Mouse (Mus musculus): Measurements from ENCODE around the gene Gpx4. TPM values are rescaled to one million over a fixed set of nuclear protein-coding genes. Genes with fewer than 3 reads are reported as not detected.

The Gpx4 gene
- polyA plus RNA-seq, 1 experiment from 2014 or later = 523 TPM

- Histone ChIP-seq H3K9ac (no peak overlapping the region), H3K36me3 (peaks cover 41% of the 10 kb centered on the region), H3K27me3 (no peaks in the 10 kb centered on the region), H3K27ac (no peak overlapping the region), H3K9me3 (no peaks in the 10 kb centered on the region), H3K4me2 (no peak overlapping the region), H3K4me1 (no peaks in the 10 kb centered on the region), H3K4me3 (no peak overlapping the region)
- no peak for ATAC-seq (ENCODE audit: borderline replicate concordance, extremely low read depth, low FRiP score, low TSS enrichment)
- 74% methylated on average over 23 of the region's 23 CpGs for WGBS
Observed at GRCm38 (mm10) chr10:80063877-80064650, 17.1 kb downstream of the Gpx4 start.

GRCm38 (mm10) chr10:80069251-80069650 lies 22.3 kb downstream of the Gpx4 start:
- H3K4me2 ChIP-seq = no peak overlapping the region
- H3K4me1 ChIP-seq = peaks cover 23% of the 10 kb centered on the region
- H3K9me3 ChIP-seq = no peaks in the 10 kb centered on the region
- H3K4me3 ChIP-seq = no peak overlapping the region
- 85% methylated on average over 6 of the region's 7 CpGs for WGBS
- no peak overlapping the region for H3K27ac ChIP-seq
- H3K27me3 ChIP-seq = no peaks in the 10 kb centered on the region
- 0 out of 2 replicates have a peak, but pooled peaks cover 1% of the 10 kb centered on the region for H3K36me3 ChIP-seq
- no peak for ATAC-seq (ENCODE audit: borderline replicate concordance, extremely low read depth, low FRiP score, low TSS enrichment)
- no peak overlapping the region for H3K9ac ChIP-seq

- Histone ChIP-seq H3K27me3 (no peaks in the 10 kb centered on the region), H3K9ac (no peak overlapping the region), H3K4me2 (no peak overlapping the region), H3K4me3 (no peak overlapping the region), H3K9me3 (no peaks in the 10 kb centered on the region), H3K36me3 (no peaks in the 10 kb centered on the region), H3K4me1 (peaks cover 31% of the 10 kb centered on the region), H3K27ac (no peak overlapping the region)
- ATAC-seq (ENCODE audit: borderline replicate concordance, extremely low read depth, low FRiP score, low TSS enrichment) = no peak
- 96% methylated on average over 3 of the region's 4 CpGs for WGBS
Observed at GRCm38 (mm10) chr10:80069948-80070450, 23.0 kb downstream of the Gpx4 start.

- Histone ChIP-seq H3K4me3 (no peak overlapping the region), H3K27ac (peak overlapping the region; percentile 84), H3K4me2 (no peak overlapping the region), H3K9ac (no peak overlapping the region), H3K9me3 (no peaks in the 10 kb centered on the region), H3K27me3 (no peaks in the 10 kb centered on the region), H3K4me1 (peaks cover 34% of the 10 kb centered on the region), H3K36me3 (no peaks in the 10 kb centered on the region)
- ATAC-seq (ENCODE audit: borderline replicate concordance, extremely low read depth, low FRiP score, low TSS enrichment) = peak; percentile 85
- 50% methylated on average over 9 of the region's 9 CpGs for WGBS
Observed at GRCm38 (mm10) chr10:80070837-80071515, 24.0 kb downstream of the Gpx4 start.

- 66% methylated on average over 3 of the region's 3 CpGs for WGBS
- H3K36me3 ChIP-seq = no peaks in the 10 kb centered on the region
- H3K27ac ChIP-seq = peak overlapping the region; percentile 84
- H3K9ac ChIP-seq = no peak overlapping the region
- ATAC-seq (ENCODE audit: borderline replicate concordance, extremely low read depth, low FRiP score, low TSS enrichment) = no peak
- H3K27me3 ChIP-seq = no peaks in the 10 kb centered on the region
- H3K9me3 ChIP-seq = no peaks in the 10 kb centered on the region
- H3K4me1 ChIP-seq = peaks cover 34% of the 10 kb centered on the region
- H3K4me3 ChIP-seq = no peak overlapping the region
- H3K4me2 ChIP-seq = no peak overlapping the region
Observed at GRCm38 (mm10) chr10:80071516-80071900, 24.5 kb downstream of the Gpx4 start.

DNA sequence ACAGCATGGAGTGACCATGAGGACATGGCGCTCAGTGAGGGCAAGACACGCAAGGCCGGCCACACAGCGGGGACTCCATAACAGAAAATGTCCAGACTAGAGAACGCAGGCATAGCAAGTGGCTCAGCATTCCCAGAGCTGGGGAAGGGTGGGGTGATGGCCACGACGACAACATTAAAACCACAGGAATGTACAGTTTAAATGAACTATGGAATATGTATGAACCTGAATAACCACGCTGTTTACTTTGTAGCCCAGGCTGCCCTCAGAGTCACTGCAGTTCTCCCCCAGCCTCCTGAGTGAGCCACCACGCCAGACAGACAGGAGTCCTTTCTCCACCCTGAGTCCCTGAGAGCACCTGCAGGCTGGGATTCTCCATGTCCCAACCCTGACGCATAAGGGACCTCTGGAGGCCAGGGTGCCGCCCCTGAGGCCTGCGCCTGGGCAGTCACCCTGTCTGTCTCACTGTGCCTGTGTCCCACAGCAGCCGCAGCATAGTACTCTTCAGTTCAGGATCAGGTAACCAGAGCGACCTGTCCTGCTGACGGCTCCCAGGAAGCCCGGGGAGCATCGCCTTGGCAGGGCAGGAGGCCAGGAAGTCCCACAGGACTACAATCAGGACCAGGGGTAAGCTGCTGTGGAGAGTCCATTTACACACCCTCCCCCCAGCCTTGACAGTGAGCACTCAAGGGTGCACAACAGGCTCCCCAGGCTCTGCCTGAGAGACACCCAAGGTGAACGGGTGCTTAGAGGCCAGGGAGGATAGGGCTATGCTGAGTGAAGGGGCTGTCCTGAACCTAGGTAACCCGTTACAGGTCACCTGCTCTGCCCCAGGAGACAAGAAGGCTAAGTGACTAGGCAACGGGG lies 25.9 kb downstream of the Gpx4 start:
- Histone ChIP-seq H3K4me1 (peaks cover 34% of the 10 kb centered on the region), H3K36me3 (no peaks in the 10 kb centered on the region), H3K4me3 (no peak overlapping the region), H3K4me2 (no peak overlapping the region), H3K27ac (no peak overlapping the region), H3K9ac (no peak overlapping the region), H3K9me3 (no peaks in the 10 kb centered on the region), H3K27me3 (no peaks in the 10 kb centered on the region)
- no peak for ATAC-seq (ENCODE audit: borderline replicate concordance, extremely low read depth, low FRiP score, low TSS enrichment)
- WGBS = 78% methylated on average over 20 of the region's 20 CpGs

DNA sequence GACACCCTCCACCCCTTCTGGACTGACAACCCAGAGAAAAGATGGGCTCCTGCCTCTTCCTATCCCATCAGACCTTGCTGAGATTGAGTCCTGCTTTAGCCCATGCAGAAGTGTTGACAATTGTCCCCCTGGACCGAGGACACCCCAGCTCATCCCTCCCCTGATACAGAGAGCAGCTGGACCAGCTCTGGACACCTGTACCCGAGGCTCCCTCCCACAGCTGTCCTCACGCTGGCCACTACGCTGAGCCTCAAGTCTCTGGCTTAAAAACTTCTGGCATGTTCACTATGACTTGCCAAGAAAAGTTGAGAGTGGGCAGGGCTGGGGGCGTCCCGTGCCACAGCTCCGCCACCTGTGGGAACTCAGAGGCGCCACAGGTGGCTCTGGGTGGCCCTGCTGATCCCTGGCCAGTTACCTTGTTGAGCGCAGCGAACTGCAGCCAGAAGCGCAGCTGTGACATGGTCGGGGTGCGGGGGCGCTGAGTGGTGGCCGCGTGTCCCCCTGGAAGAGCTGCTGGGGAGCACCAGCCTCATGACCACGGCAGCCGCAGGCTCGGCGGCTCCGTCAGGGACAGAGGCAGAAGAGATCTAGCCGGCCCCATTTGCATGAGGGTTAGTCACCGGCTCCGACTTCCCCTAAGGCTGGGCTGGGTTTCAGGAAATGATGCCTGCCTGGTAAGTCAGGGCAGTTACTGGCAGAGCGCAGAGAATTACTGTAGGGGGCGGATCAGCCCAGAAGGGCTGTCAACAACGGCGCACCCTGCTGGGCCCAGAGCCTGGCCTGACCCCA lies 28.0 kb downstream of the Gpx4 start:
- Histone ChIP-seq H3K4me3 (peak overlapping the region; percentile 13; the same call in 1 of the 2 replicates), H3K9ac (0 out of 2 replicates have a peak overlapping the region, but pooled peaks have one; percentile 4), H3K27ac (peak overlapping the region; percentile 54), H3K9me3 (no peaks in the 10 kb centered on the region), H3K27me3 (no peaks in the 10 kb centered on the region), H3K36me3 (peaks cover 4% of the 10 kb centered on the region; the same call in 1 of the 2 replicates), H3K4me1 (peaks cover 34% of the 10 kb centered on the region), H3K4me2 (peak overlapping the region; percentile 49)
- WGBS = 23% methylated on average over 28 of the region's 28 CpGs
- ATAC-seq (ENCODE audit: borderline replicate concordance, extremely low read depth, low FRiP score, low TSS enrichment) = no peak

DNA sequence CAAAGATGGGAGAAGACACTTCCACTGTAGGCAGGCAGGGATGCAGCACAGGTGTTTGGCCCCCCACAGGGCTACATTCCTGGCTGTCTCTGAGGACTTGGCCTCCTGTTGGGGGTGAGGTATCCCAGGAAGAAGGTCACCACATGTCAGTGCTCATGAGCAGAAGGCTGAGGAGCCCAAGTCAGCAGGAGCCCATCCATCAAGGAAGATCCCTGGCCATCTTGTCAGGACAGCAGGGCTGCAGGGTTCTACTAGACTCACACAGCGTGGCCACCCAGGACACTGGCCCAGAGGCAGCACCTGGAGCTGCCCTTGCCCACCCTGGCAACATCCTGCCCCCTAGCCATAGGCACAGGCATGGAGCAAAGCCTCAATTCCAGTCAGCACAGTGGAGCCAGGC lies 29.0 kb downstream of the Gpx4 start:
- Histone ChIP-seq H3K4me3 (no peak overlapping the region), H3K27ac (no peak overlapping the region), H3K4me1 (peaks cover 27% of the 10 kb centered on the region), H3K27me3 (no peaks in the 10 kb centered on the region), H3K9ac (no peak overlapping the region), H3K9me3 (no peaks in the 10 kb centered on the region), H3K36me3 (peaks cover 13% of the 10 kb centered on the region), H3K4me2 (no peak overlapping the region)
- 53% methylated on average over 1 of the region's 1 CpGs for WGBS
- no peak for ATAC-seq (ENCODE audit: borderline replicate concordance, extremely low read depth, low FRiP score, low TSS enrichment)

- WGBS = 94% methylated on average over 4 of the region's 4 CpGs
- Histone ChIP-seq H3K4me3 (no peak overlapping the region), H3K9me3 (no peaks in the 10 kb centered on the region), H3K4me2 (no peak overlapping the region), H3K4me1 (peaks cover 22% of the 10 kb centered on the region), H3K27me3 (no peaks in the 10 kb centered on the region), H3K9ac (no peak overlapping the region), H3K36me3 (peaks cover 15% of the 10 kb centered on the region), H3K27ac (no peak overlapping the region)
- ATAC-seq (ENCODE audit: borderline replicate concordance, extremely low read depth, low FRiP score, low TSS enrichment) = no peak
Observed at GRCm38 (mm10) chr10:80076386-80076785, 29.4 kb downstream of the Gpx4 start.

GRCm38 (mm10) chr10:80077312-80077711 lies 30.3 kb downstream of the Gpx4 start:
- Histone ChIP-seq H3K4me3 (no peak overlapping the region), H3K9me3 (no peaks in the 10 kb centered on the region), H3K36me3 (peaks cover 24% of the 10 kb centered on the region), H3K4me2 (no peak overlapping the region), H3K27me3 (no peaks in the 10 kb centered on the region), H3K9ac (no peak overlapping the region), H3K4me1 (peaks cover 13% of the 10 kb centered on the region), H3K27ac (no peak overlapping the region)
- no peak for ATAC-seq (ENCODE audit: borderline replicate concordance, extremely low read depth, low FRiP score, low TSS enrichment)
- WGBS = 86% methylated on average over 5 of the region's 5 CpGs

DNA sequence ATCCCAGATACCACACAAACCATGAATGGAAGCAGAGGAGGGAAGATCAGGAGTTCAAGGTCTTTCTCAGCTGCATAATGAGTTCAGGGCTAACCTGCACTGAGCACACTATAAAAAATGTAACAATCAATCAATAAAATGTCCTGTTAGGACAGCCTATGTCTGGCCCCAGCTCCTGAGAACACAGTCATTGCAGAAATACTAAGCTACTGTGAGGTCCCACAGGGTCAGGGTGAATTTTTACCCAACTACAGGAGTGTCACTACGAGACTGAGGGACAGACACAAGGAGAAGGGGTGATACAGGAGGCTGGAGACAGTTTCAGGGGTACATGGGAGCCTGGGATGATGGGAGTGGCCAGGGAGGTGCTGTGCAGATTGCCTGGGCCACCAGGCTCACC lies 31.4 kb downstream of the Gpx4 start:
- H3K4me3 ChIP-seq = no peak overlapping the region
- H3K27ac ChIP-seq = no peak overlapping the region
- peaks cover 11% of the 10 kb centered on the region for H3K4me1 ChIP-seq
- no peak overlapping the region for H3K9ac ChIP-seq
- H3K4me2 ChIP-seq = no peak overlapping the region
- H3K36me3 ChIP-seq = peaks cover 30% of the 10 kb centered on the region
- no peaks in the 10 kb centered on the region for H3K9me3 ChIP-seq
- 100% methylated on average over 1 of the region's 1 CpGs for WGBS
- no peaks in the 10 kb centered on the region for H3K27me3 ChIP-seq
- no peak for ATAC-seq (ENCODE audit: borderline replicate concordance, extremely low read depth, low FRiP score, low TSS enrichment)

Data from lung, embryonic 15.5 days (tissue).